Comparison of ENCODE assay signal across 9 mouse cellular contexts in the genomic region with DNA sequence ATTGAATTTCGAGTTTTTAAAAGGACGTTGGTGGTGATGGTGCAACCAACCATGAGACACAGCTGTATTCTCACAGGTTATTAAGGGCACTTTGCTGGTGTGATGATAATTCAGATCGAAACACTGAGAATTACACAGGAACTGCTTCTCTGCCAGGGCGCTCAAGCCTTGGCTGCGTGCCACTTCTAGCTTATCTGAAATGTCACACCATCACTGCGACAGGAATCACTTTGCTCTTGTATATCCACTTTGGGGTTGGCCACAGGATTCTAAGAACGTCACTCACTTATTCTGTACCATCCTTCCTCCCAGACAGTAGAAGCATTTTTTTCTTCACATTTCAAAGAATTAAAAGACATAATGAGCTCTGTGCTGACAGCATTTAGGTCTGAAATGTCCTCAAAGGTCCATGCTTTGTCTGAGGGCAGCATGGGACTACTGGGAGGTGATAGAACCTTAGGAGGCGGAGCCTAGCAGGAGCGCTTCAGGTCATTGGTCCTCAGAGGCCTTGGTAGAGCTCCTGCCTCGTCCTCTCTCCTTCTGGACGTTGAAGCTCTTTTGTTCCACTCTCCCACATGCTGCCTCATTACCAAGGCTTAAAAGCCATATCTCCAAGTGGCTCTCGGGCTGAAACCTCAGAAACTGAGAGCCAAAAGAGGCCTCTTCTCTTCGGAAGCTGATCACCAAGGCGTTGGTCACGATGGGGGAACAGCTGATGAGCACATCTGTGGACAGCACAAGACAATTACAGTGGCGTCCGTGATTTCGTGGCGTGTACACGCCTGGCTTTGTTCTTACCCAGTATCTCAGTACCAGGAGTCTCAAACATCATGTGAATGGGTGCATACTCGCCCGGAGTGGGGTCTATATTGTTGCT.
DNase-seq lines count a peak whose midpoint lies in the region; ATAC-seq lines count a peak whose summit lies in the region.
"Had no signal": no experiment of that assay in that cellular context is flagged by ENCODE, and none has a peak within 500 bp of the region (broad histone marks: within the 10 kb centered on the region; RNA-seq: fewer than 3 reads in every experiment).

No protein-coding gene starts in this region.

- DNase-seq in heart, adult 11 months = peak; percentile 84
- DNase-seq in CD4-positive helper T cell, adult 2 months (ENCODE audit: low read depth, low spot score) = peak; percentile 64
- peak; percentile 50 for DNase-seq in lung, postnatal 14 days
- no peak for DNase-seq in frontal cortex, postnatal 10 days (ENCODE audit: low spot score in 2 of 2)
- DNase-seq in ovary, adult 18-20 months (ENCODE audit: low spot score) = no peak
- DNase-seq: thymus, postnatal 36 days had no signal

- H3K9ac ChIP-seq in heart, embryonic 11.5 days (ENCODE audit: low read depth, low read length) = no peak overlapping the region
- H3K9ac ChIP-seq in forebrain, embryonic 12.5 days = no peak overlapping the region

- ATAC-seq in heart, embryonic 11.5 days (replicated peaks; ENCODE audit: insufficient number of reproducible peaks, low FRiP score, low TSS enrichment) = no peak
- ATAC-seq in forebrain, embryonic 12.5 days (ENCODE audit: low FRiP score) = peak; percentile 51; the same call in 1 of the 2 replicates
- ATAC-seq in erythroid progenitor cell, adult 5-6 weeks (replicated peaks; ENCODE audit: low FRiP score, poor library complexity, severe bottlenecking) = no peak

- H3K36me3 ChIP-seq in heart, embryonic 11.5 days (ENCODE audit: control insufficient read depth, insufficient read depth, low read length) = no peaks in the 10 kb centered on the region
- H3K36me3 ChIP-seq in forebrain, embryonic 12.5 days (replicated peaks) = no peaks in the 10 kb centered on the region

- peaks cover 6% of the 10 kb centered on the region for H3K27me3 ChIP-seq in heart, embryonic 11.5 days (ENCODE audit: control insufficient read depth, insufficient read depth, low read length)
- H3K27me3 ChIP-seq in forebrain, embryonic 12.5 days = 0 out of 2 replicates have a peak, but pooled peaks cover 4% of the 10 kb centered on the region

- H3K4me2 ChIP-seq in heart, embryonic 11.5 days = no peak overlapping the region
- no peak overlapping the region for H3K4me2 ChIP-seq in forebrain, embryonic 12.5 days

- peaks cover 3% of the 10 kb centered on the region; the same call in 1 of the 2 replicates for H3K9me3 ChIP-seq in heart, embryonic 11.5 days (replicated peaks; ENCODE audit: control insufficient read depth, low read length)
- H3K9me3 ChIP-seq in forebrain, embryonic 12.5 days = no peaks in the 10 kb centered on the region

- 52% methylated on average over 22 of the region's 22 CpGs for WGBS in heart, embryonic 11.5 days (ENCODE audit: insufficient replicate concordance)
- 66% methylated on average over 22 of the region's 22 CpGs for WGBS in forebrain, embryonic 12.5 days

- no peak overlapping the region for H3K4me3 ChIP-seq in heart, embryonic 11.5 days (ENCODE audit: low read depth, low read length)
- no peak overlapping the region for H3K4me3 ChIP-seq in forebrain, embryonic 12.5 days (replicated peaks)

- peaks cover 9% of the 10 kb centered on the region for H3K4me1 ChIP-seq in heart, embryonic 11.5 days (ENCODE audit: control insufficient read depth, insufficient read depth, low read length)
- H3K4me1 ChIP-seq in forebrain, embryonic 12.5 days = peaks cover 40% of the 10 kb centered on the region

- no peak overlapping the region for H3K27ac ChIP-seq in heart, embryonic 11.5 days (ENCODE audit: low read depth, low read length)
- H3K27ac ChIP-seq in forebrain, embryonic 12.5 days = peak overlapping the region; percentile 67

Comparison
In these comparisons a context has a peak if more than half of its experiments do, and no peak if none do; other contexts are left out.
1. DNase-seq: peak in heart, adult 11 months (single experiment), CD4-positive helper T cell, adult 2 months (single experiment) and lung, postnatal 14 days (single experiment); none in frontal cortex, postnatal 10 days (0 of 2) and ovary, adult 18-20 months (single experiment).